Mouse (Mus musculus): ENCODE data around the gene CN725425. TPM values are rescaled to one million over a fixed set of nuclear protein-coding genes. Genes with fewer than 3 reads are reported as not detected.
A peak's percentile ranks its signal among the peaks of the same experiment; 100 is the strongest.

CN725425 gene
- total and polyA plus RNA-seq, 2 experiments, result not detected

GRCm38 (mm10) chr15:91167850-91168562 lies 31.3 kb upstream of the CN725425 start:
- WGBS, result 87% methylated on average over 13 of the region's 13 CpGs
- no peak overlapping the region for H3K27ac ChIP-seq (replicated peaks; ENCODE audit: insufficient read depth, low read depth, low read length)

GRCm38 (mm10) chr15:91170602-91171328 lies 28.5 kb upstream of the CN725425 start:
- no peak for DNase-seq (ENCODE audit: extremely low read depth, low read depth, low spot score)
- 91% methylated on average over 9 of the region's 9 CpGs for WGBS
- no peak for TF ChIP-seq POLR2A (IDR thresholded peaks at IDR 0.05; ENCODE audit: extremely low read depth, insufficient read depth, low read length)
- TF ChIP-seq CTCF (IDR thresholded peaks at IDR 0.05; ENCODE audit: low read depth, low read length), result no peak
- H3K4me1 ChIP-seq (ENCODE audit: control insufficient read depth, insufficient read depth, low read length), result peaks cover 5% of the 10 kb centered on the region; the same call in 1 of the 2 replicates
- no peak overlapping the region for H3K27ac ChIP-seq (replicated peaks; ENCODE audit: insufficient read depth, low read depth, low read length)
- no peaks in the 10 kb centered on the region for H3K27me3 ChIP-seq (ENCODE audit: control insufficient read depth, insufficient read depth, low read length)
- no peak overlapping the region for H3K4me3 ChIP-seq (ENCODE audit: insufficient read depth, low read depth, low read length)
- no peaks in the 10 kb centered on the region for H3K36me3 ChIP-seq (ENCODE audit: control insufficient read depth, insufficient read depth, low read length)
- H3K9ac ChIP-seq (ENCODE audit: low read depth, low read length), result no peak overlapping the region
- no peaks in the 10 kb centered on the region for H3K79me2 ChIP-seq (ENCODE audit: control insufficient read depth, insufficient read depth, low read length)

More at GRCm38 (mm10) chr15:91167850-91168562, 31.3 kb upstream of the CN725425 start:
- Histone ChIP-seq H3K27me3 (ENCODE audit: control insufficient read depth, insufficient read depth, low read length) (no peaks in the 10 kb centered on the region), H3K4me1 (ENCODE audit: control insufficient read depth, insufficient read depth, low read length) (peaks cover 5% of the 10 kb centered on the region; the same call in 1 of the 2 replicates), H3K36me3 (ENCODE audit: control insufficient read depth, insufficient read depth, low read length) (no peaks in the 10 kb centered on the region), H3K9ac (ENCODE audit: low read depth, low read length) (no peak overlapping the region), H3K79me2 (ENCODE audit: control insufficient read depth, insufficient read depth, low read length) (no peaks in the 10 kb centered on the region), H3K4me3 (ENCODE audit: insufficient read depth, low read depth, low read length) (no peak overlapping the region)
- DNase-seq (ENCODE audit: extremely low read depth, low read depth, low spot score), result no peak
- TF ChIP-seq POLR2A (IDR thresholded peaks at IDR 0.05; ENCODE audit: extremely low read depth, insufficient read depth, low read length) (no peak), CTCF (IDR thresholded peaks at IDR 0.05; ENCODE audit: low read depth, low read length) (no peak)

GRCm38 (mm10) chr15:91171332-91171731 lies 28.0 kb upstream of the CN725425 start:
- no peak for DNase-seq (ENCODE audit: extremely low read depth, low read depth, low spot score)
- Histone ChIP-seq H3K4me1 (ENCODE audit: control insufficient read depth, insufficient read depth, low read length) (peaks cover 5% of the 10 kb centered on the region; the same call in 1 of the 2 replicates), H3K27me3 (ENCODE audit: control insufficient read depth, insufficient read depth, low read length) (no peaks in the 10 kb centered on the region), H3K4me3 (ENCODE audit: insufficient read depth, low read depth, low read length) (no peak overlapping the region), H3K79me2 (ENCODE audit: control insufficient read depth, insufficient read depth, low read length) (no peaks in the 10 kb centered on the region), H3K36me3 (ENCODE audit: control insufficient read depth, insufficient read depth, low read length) (no peaks in the 10 kb centered on the region), H3K9ac (ENCODE audit: low read depth, low read length) (no peak overlapping the region), H3K27ac (replicated peaks; ENCODE audit: insufficient read depth, low read depth, low read length) (no peak overlapping the region)
- TF ChIP-seq POLR2A (IDR thresholded peaks at IDR 0.05; ENCODE audit: extremely low read depth, insufficient read depth, low read length), result no peak
- no peak for TF ChIP-seq CTCF (IDR thresholded peaks at IDR 0.05; ENCODE audit: low read depth, low read length)
- 90% methylated on average over 4 of the region's 4 CpGs for WGBS

- peak; percentile 69 for DNase-seq (ENCODE audit: extremely low read depth, low read depth, low spot score)
- Histone ChIP-seq H3K27me3 (ENCODE audit: control insufficient read depth, insufficient read depth, low read length) (no peaks in the 10 kb centered on the region), H3K9ac (ENCODE audit: low read depth, low read length) (no peak overlapping the region), H3K36me3 (ENCODE audit: control insufficient read depth, insufficient read depth, low read length) (no peaks in the 10 kb centered on the region), H3K4me3 (ENCODE audit: insufficient read depth, low read depth, low read length) (no peak overlapping the region), H3K27ac (replicated peaks; ENCODE audit: insufficient read depth, low read depth, low read length) (no peak overlapping the region), H3K4me1 (ENCODE audit: control insufficient read depth, insufficient read depth, low read length) (peaks cover 5% of the 10 kb centered on the region; the same call in 1 of the 2 replicates), H3K79me2 (ENCODE audit: control insufficient read depth, insufficient read depth, low read length) (no peaks in the 10 kb centered on the region)
- TF ChIP-seq POLR2A (IDR thresholded peaks at IDR 0.05; ENCODE audit: extremely low read depth, insufficient read depth, low read length) (no peak), CTCF (IDR thresholded peaks at IDR 0.05; ENCODE audit: low read depth, low read length) (no peak)
- WGBS, result 24% methylated on average over 4 of the region's 4 CpGs
Measured at GRCm38 (mm10) chr15:91172193-91172592, 27.1 kb upstream of the CN725425 start.

- Histone ChIP-seq H3K36me3 (ENCODE audit: control insufficient read depth, insufficient read depth, low read length) (no peaks in the 10 kb centered on the region), H3K27me3 (ENCODE audit: control insufficient read depth, insufficient read depth, low read length) (no peaks in the 10 kb centered on the region), H3K9ac (ENCODE audit: low read depth, low read length) (no peak overlapping the region), H3K4me1 (ENCODE audit: control insufficient read depth, insufficient read depth, low read length) (peaks cover 10% of the 10 kb centered on the region), H3K4me3 (ENCODE audit: insufficient read depth, low read depth, low read length) (no peak overlapping the region), H3K79me2 (ENCODE audit: control insufficient read depth, insufficient read depth, low read length) (no peaks in the 10 kb centered on the region; the same call in 1 of the 2 replicates), H3K27ac (replicated peaks; ENCODE audit: insufficient read depth, low read depth, low read length) (peak overlapping the region; percentile 47)
- TF ChIP-seq POLR2A (IDR thresholded peaks at IDR 0.05; ENCODE audit: extremely low read depth, insufficient read depth, low read length) (no peak), CTCF (IDR thresholded peaks at IDR 0.05; ENCODE audit: low read depth, low read length) (no peak)
- WGBS, result 22% methylated on average over 9 of the region's 9 CpGs
- DNase-seq (ENCODE audit: extremely low read depth, low read depth, low spot score), result peak; percentile 84
Measured at GRCm38 (mm10) chr15:91178656-91179314, 20.5 kb upstream of the CN725425 start.
